Mouse (Mus musculus) C2C12 (cell line): Measurements from ENCODE around the gene Celf2.

Experiments used
- CTCF ChIP-seq: IDR thresholded peaks from one replicate; pipeline ENCODE4 v1.5.1; 2011; ENCODE audit not compliant: control insufficient read depth, insufficient read depth, insufficient read length
- FOSL1 ChIP-seq: IDR thresholded peaks from one replicate; pipeline ENCODE4 v1.8.0; 2011; ENCODE audit warnings: mild to moderate bottlenecking, low read length; ENCODE audit not compliant: poor library complexity, insufficient read depth, severe bottlenecking
- MAX ChIP-seq: IDR thresholded peaks from one replicate; pipeline ENCODE4 v1.6.1; 2011; ENCODE audit warnings: mild to moderate bottlenecking, control low read depth
- MYOG ChIP-seq: IDR thresholded peaks from one replicate; pipeline ENCODE4 v1.6.1; 2011; ENCODE audit not compliant: control insufficient read depth, insufficient read length; ENCODE audit errors: extremely low read depth
- USF1 ChIP-seq: IDR thresholded peaks from one replicate; pipeline ENCODE4 v1.6.1; 2011; ENCODE audit warnings: low read depth, mild to moderate bottlenecking, control low read depth, moderate library complexity

DNA sequence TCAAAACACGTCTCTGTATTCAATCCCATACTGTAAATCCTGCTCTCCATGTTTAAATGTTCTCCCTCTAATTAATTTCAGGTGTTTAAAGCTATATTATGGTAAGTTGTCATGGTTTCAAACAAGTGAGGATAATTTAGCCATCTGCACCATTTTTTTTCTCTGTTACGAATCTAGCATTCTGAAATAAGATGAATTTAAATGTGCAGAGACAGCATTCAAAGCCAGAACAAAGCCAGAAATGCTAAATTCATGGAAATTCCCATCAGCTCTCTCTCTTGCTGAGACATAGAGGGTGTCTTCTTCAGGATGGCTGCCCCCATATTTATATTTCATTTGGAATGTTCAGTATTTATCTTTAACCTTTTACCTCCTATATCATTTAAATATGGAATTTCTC, 174.5 kb downstream of the Celf2 start:
- TF ChIP-seq USF1 (no peak), FOSL1 (no peak), CTCF (no peak), MYOG (no peak), MAX (no peak)
